Mouse (Mus musculus): ENCODE data around the gene Liph.
"Not testable (repeated sequence)": the region's sequence is repeated elsewhere in the genome, so short reads cannot be mapped to it uniquely, and the experiment has no call there.

Gene Liph

GRCm38 (mm10) chr16:21995304-21995703 lies at the start of gene Liph:
Gene Liph (minus strand): TSS chr16:21995663.
- DNase-seq (ENCODE audit: low read depth, low spot score), result no peak

GRCm38 (mm10) chr16:22043830-22044229 lies 48.4 kb upstream of the Liph start:
- DNase-seq (ENCODE audit: low read depth, low spot score), result no peak

GRCm38 (mm10) chr16:22039978-22040377 lies 44.5 kb upstream of the Liph start:
- DNase-seq (ENCODE audit: low read depth, low spot score), result no peak

- no peak for DNase-seq (ENCODE audit: low read depth, low spot score)
Observed at GRCm38 (mm10) chr16:22038554-22038953, 43.1 kb upstream of the Liph start.

- DNase-seq (ENCODE audit: low read depth, low spot score), result no peak
Observed at GRCm38 (mm10) chr16:22027474-22027873, 32.0 kb upstream of the Liph start.

- peak; percentile 48 for DNase-seq (ENCODE audit: low read depth, low spot score)
Observed at GRCm38 (mm10) chr16:22022122-22022521, 26.7 kb upstream of the Liph start.

GRCm38 (mm10) chr16:22015569-22015968 lies 20.1 kb upstream of the Liph start:
- DNase-seq (ENCODE audit: low read depth, low spot score), result no peak

GRCm38 (mm10) chr16:22009596-22009995 lies 14.1 kb upstream of the Liph start:
- DNase-seq (ENCODE audit: low read depth, low spot score), result no peak

GRCm38 (mm10) chr16:22009099-22009584 lies 13.7 kb upstream of the Liph start, which contains the start of gene Senp2:
Gene Senp2 (plus strand): TSS chr16:22009484.
- peak; percentile 100 for DNase-seq (ENCODE audit: low read depth, low spot score)

- DNase-seq (ENCODE audit: low read depth, low spot score), result no peak
Observed at GRCm38 (mm10) chr16:22001606-22002005, 6.1 kb upstream of the Liph start.

GRCm38 (mm10) chr16:22001172-22001571 lies 5.7 kb upstream of the Liph start:
- no peak for DNase-seq (ENCODE audit: low read depth, low spot score)

- no peak for DNase-seq (ENCODE audit: low read depth, low spot score)
Observed at GRCm38 (mm10) chr16:21999941-22000690, 4.7 kb upstream of the Liph start.

GRCm38 (mm10) chr16:21998061-21998460 lies 2.6 kb upstream of the Liph start:
- DNase-seq (ENCODE audit: low read depth, low spot score), result no peak

- DNase-seq (ENCODE audit: low read depth, low spot score), result no peak
Observed at GRCm38 (mm10) chr16:21996881-21997641, 1.6 kb upstream of the Liph start.

GRCm38 (mm10) chr16:21996402-21996801 lies 939 bp upstream of the Liph start:
- no peak for DNase-seq (ENCODE audit: low read depth, low spot score)

- no peak for DNase-seq (ENCODE audit: low read depth, low spot score)
Observed at GRCm38 (mm10) chr16:21991774-21992173, 3.7 kb downstream of the Liph start.

GRCm38 (mm10) chr16:21990893-21991292 lies 4.6 kb downstream of the Liph start:
- not testable (repeated sequence) for DNase-seq (ENCODE audit: low read depth, low spot score)

GRCm38 (mm10) chr16:21987956-21988355 lies 7.5 kb downstream of the Liph start:
- no peak for DNase-seq (ENCODE audit: low read depth, low spot score)

- DNase-seq (ENCODE audit: low read depth, low spot score), result no peak
Observed at GRCm38 (mm10) chr16:21986191-21986590, 9.3 kb downstream of the Liph start.

- no peak for DNase-seq (ENCODE audit: low read depth, low spot score)
Observed at GRCm38 (mm10) chr16:21984091-21984490, 11.4 kb downstream of the Liph start.

GRCm38 (mm10) chr16:21983581-21983980 lies 11.9 kb downstream of the Liph start:
- DNase-seq (ENCODE audit: low read depth, low spot score), result no peak

- no peak for DNase-seq (ENCODE audit: low read depth, low spot score)
Observed at GRCm38 (mm10) chr16:21983146-21983545, 12.3 kb downstream of the Liph start.

- no peak for DNase-seq (ENCODE audit: low read depth, low spot score)
Observed at GRCm38 (mm10) chr16:21977347-21977746, 18.1 kb downstream of the Liph start.

All from CD4-positive helper T cell, adult 2 months (primary cell).